Mouse (Mus musculus) olfactory bulb, adult 2 months (tissue): ENCODE results near the gene Cdh13.

Experiments used
- CTCF ChIP-seq: fragments of 200-500 bp; IDR thresholded peaks from 2 replicates; pipeline ENCODE4 v1.5.1; 2012; ENCODE audit warnings: low read depth, mild to moderate bottlenecking, low read length, moderate library complexity; ENCODE audit not compliant: insufficient read depth
- POLR2A ChIP-seq: fragments of 200-500 bp; IDR thresholded peaks from 2 replicates; pipeline ENCODE4 v1.6.1; 2012; ENCODE audit warnings: mild to moderate bottlenecking, low read depth, low read length, moderate library complexity; ENCODE audit not compliant: insufficient read depth

- TF ChIP-seq POLR2A (no peak), CTCF (no peak)
These were observed 991.9 kb downstream of the Cdh13 start for GRCm38 (mm10) chr8:119275442-119275841.
